Mouse (Mus musculus): ENCODE data around the gene Slc30a3. TPM values are rescaled to one million over a fixed set of nuclear protein-coding genes. Genes with fewer than 3 reads are reported as not detected.

Slc30a3 gene
- 10 to 100 TPM; 65.2 to 81.6 (median 76.8) TPM for total RNA-seq (2022)

DNA sequence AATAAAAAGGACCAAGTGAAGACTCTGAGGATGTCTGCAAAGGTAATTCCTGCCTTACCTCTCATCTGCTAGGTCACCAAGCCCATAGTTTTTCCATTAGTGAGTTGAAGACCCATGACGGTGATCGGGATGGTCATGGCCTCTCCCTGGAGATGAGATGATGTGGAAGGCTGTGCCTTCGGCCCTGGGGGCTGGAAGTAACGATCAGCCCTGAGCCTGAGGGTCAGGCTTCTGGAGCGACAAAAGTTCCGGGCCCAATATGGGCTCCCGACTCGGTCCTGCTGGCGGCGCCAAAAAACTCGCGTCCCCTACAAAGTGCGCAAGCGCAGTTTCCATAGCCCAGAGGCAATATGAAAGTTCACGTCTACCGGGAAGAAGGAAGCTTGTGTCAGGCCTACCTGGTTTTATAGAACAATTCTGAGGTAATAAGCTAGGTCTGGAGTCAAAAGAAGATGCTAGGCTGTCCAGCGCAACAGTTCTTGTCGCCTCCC, at the start of gene Slc30a3:
Slc30a3 (minus strand) TSS at position 238 of the 491 bp plus-strand sequence.
- no peak for DNase-seq (ENCODE audit: low spot score in 2 of 2)

DNA sequence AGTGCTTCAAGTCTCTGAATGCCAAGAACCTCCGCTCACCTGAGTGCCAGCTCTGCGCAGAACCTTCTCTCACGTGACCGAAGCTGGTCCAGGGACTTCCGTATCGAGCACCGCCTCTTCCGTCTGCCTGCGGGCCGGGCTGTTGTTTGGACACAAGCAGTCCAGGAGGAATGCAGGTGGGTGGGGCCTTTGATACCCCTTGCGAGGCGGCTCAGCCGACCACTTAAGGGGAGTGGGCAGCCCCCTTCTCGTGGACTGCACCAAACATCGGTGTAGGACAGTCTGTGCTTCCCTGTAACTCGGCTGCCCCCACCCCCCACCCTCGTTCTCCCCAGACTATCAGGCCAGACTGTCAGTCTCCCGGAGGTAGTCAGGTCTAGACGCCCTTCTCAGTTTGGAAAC, 46.1 kb upstream of the Slc30a3 start, which contains the start of gene Mpv17:
Mpv17 (minus strand) TSS at position 100 of the 402 bp plus-strand sequence.
- DNase-seq (ENCODE audit: low spot score in 2 of 2), result peak; percentile 80 to 84

DNA sequence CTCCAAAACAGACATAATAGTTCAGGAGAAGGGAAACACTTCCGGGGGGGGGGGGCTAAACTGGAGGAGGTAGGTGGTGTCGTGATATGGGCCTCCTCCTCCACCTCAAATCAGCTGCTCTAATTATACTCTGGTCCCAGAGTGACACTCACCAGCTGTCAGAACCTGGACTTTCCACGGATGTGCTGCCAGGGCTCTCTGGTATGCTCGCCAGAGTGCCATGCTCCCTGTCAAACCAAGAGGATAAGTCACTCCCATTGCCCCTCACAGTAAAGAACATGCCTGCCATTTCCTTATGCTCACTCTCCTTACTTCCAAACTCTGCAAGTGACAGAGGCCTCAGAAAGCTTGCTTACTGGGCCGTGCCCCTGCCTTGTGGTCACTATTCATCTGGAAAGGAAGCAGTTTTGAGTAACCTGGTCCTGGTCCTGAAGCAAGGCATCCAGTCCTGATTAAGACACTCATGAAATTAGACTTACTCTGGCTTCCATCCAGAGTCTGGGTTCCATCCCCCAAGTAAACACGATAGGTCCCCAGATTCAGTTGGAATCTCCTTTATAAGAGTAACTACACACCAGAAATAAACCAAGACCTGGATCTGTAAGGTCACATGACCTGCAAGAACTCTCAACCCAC, 45.6 kb upstream of the Slc30a3 start:
- no peak for DNase-seq (ENCODE audit: low spot score in 2 of 2)

DNA sequence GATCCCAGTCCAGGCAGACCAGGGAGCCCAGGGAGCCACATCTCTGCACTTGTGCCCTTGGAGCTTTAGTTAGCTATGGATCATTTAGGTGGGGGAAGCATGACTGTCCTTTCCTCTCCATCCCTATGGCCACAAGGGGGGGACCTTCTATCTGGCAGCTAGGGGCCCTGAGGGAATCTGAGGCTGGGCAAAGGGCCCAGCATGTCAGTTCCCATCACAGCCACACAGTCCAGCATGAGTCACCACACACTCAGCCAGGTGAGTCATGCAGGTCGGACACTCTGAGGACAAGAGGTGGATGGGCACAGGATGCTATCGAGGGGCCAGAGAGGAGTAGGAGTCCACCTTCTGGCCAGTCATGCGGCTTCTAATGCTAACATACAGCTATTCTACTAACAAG, 43.7 kb upstream of the Slc30a3 start:
- no peak for DNase-seq (ENCODE audit: low spot score in 2 of 2)

DNA sequence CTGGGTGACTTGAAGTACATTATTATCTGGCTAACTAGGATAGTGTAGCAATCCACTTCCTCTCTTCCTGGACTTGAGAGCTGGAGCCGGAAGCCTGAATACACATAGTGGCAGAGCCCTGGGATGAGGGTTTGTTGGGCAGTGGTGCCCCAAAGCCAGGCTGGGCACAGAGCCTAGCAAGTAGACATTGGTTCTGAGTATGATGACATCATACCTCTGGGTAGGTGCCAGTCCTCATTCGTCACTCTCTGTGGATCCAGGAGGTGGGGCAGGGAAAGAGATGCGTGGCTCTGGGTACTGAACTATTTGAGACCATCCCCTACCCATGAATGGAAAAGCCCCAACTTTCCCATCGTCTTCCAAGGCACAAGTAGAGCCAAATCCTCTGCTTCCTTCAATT, 41.7 kb upstream of the Slc30a3 start:
- DNase-seq (ENCODE audit: low spot score in 2 of 2), result no peak

DNA sequence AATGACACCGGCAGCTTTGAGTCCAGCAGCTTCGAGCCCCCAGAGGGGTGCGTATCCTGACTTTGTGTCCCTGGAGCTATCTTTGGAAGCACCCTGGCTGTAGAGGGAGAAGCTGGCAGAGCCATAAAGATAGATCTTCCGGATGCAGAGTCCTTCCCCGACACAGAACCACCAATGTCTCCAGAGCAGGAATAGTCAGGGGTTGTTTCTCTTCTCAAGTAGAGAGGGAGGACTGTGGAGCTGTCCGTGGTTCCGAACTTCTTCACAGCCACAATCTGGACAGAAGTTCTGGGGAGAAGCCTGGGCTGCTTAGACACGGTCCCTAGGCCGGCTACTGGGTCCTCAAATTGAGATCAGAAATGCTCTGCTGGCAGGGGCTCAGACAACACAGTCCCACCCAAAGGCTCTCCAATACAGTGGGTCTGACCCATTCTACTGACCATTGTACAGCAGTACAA, 31.0 kb upstream of the Slc30a3 start:
- DNase-seq (ENCODE audit: low spot score in 2 of 2), result no peak

DNA sequence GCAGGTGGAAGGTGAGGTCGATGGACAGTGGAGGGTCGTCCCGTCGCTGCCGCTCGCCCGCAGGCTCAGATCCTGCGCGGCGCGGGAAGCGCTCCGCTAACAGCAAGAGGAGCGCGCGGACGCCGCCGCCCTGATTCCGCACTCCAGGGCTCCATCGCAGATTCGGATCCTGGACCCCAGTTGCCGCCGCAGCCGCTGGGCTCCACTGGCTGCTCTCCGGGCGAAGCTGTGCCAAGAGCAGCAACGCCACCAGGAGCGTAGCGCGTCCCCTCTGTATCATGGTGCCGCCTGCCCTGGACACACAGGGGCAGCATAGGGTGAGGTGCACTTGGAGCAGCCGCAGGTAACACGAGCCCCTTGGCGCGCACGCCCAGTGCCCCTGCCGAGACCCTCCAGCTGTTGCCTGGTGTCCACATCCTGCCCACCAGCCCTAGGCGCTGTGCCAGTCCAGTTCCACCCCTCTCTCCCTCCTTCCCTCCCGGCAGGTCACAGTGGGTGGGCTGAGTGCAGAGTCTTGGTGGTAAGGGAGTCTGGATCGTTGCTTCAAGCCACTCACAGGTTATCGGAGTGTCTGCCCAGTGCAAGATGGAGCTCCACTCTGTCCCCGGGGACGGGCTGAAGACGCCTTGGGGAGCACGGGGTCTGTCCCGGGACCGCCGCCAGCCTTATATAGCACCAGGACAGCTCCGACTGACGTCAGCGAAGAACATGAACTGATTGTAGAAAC, 30.4 kb upstream of the Slc30a3 start, which contains the start of gene Ucn:
Ucn (minus strand) TSS at position 589 of the 727 bp plus-strand sequence.
- no peak for DNase-seq (ENCODE audit: low spot score in 2 of 2)

DNA sequence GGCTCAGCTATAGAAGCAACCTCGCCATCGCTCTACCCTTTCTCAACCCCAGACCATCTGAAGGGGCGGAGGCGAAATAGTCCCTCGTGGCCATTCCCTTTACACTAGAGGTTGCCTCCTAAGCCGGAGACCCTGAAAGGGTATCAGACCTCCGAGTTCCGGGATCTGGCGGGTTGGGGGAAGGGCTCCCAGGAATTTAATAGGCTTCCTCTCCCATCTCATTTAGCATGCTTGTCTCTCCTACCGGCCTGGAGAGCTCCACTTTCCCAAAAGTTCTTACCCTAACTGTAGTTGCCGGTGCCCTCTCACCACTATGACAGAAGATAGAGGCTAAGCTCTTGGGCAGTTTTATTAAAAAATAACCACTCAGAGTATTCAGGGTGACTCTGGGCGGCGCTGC, 29.6 kb upstream of the Slc30a3 start:
- DNase-seq (ENCODE audit: low spot score in 2 of 2), result no peak

DNA sequence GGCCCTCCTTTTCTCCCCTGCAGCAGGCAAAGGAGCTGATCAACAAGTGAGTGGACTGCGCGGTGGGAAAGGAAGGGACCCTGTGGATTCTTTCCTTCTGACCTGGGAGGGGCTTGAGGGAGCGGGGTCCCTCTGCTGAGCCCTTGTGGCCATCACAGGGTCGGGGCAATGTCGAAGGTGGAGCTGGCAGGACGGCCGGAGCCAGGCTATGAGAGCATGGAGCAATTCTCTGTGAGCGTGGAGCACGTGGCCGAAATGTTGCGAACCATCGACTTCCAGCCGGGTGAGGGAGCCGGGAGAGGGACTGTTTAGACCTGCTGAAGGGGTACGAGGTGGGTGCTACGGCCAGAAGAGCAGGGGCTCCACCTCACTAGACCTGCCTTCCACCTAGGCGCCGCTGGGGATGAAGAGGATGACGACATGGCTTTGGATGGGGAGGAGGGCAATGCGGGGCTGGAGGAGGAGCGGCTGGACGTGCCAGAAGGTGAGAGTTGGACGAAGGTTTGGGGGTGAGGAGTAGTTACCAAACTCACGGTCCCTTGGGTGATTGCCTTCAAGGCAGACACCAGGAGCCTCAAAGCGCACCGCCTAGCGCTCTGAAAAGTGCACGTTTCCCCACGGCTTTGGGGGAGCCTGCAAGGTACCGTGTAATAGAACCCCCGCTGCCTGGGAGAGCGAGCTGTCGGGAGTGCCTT, 28.8 kb upstream of the Slc30a3 start:
- no peak for DNase-seq (ENCODE audit: low spot score in 2 of 2)

DNA sequence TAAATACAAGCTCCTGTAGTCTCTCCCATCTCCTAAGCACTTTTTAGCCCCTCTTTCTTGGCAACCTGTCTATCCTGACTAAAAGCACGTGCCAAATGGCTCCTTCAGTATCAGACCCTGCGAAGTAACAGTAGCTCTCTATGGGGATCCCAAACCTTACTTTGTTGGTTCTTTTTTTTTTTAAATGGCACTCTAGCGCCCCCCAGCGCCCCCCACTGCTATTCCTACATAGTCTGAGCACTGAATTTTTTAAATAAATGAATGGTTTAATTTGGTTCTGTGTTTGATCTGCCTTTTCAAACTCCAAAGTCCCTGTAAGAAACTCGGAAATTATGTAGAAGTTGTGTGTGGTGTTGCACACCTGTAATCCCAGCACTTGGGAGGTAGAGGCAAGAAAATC, 18.0 kb upstream of the Slc30a3 start:
- no peak for DNase-seq (ENCODE audit: low spot score in 2 of 2)

DNA sequence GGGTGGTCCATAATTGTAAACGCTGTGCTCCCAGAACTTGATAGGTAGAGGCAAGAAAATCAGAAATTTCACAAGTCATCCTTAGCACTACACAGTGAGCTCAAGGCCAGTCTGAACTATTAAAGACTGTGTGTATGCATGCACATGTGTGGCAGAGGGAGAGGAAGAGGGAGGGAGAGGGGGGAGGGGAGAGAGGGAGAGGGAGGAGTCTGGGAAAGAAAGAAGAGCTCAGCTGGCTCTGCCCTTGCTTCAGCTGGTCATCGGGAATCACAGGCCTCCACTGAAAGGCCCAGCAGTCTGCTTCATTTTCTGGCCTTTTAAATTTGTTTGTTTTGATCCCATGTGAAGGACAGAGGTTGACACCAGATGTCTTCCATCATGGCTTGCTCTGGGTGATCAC, 15.4 kb upstream of the Slc30a3 start:
- no peak for DNase-seq (ENCODE audit: low spot score in 2 of 2)

DNA sequence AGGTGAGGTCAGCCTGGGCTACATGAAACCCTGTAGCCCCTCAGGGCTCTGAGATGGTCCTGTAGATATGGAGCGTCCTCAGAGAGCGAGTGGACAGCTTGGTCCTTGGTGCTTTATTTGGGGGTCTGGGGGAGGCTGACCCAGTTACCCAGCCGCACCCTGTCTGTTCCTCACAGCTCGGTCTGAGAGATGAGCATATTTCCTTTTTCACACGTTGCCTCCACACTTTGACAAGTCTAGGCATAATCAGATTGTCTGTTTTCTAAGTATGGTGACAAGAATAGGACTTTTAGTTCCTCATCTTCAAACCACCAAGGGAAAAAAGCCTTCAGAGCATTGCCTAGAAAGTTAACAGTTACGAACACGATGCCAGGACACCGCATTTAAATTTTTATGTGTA, 13.1 kb upstream of the Slc30a3 start:
- DNase-seq (ENCODE audit: low spot score in 2 of 2), result no peak

DNA sequence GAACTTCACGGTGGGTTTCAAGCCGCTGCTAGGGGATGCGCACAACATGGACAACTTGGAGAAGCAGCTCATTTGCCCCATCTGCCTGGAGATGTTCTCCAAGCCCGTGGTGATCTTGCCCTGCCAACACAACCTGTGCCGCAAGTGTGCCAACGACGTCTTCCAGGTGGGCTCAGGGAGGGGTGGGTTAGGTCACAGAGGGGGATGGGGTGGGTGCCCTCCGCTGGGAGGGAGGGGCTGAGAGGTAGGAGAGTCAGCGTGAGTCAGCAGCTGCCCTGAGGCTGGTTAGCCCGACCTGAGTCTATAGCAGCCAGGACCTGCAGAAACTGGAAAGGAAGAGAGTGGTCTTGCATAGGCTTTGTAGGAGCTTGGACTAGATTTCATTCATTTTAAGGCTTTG, 8.9 kb upstream of the Slc30a3 start:
- no peak for DNase-seq (ENCODE audit: low spot score in 2 of 2)

DNA sequence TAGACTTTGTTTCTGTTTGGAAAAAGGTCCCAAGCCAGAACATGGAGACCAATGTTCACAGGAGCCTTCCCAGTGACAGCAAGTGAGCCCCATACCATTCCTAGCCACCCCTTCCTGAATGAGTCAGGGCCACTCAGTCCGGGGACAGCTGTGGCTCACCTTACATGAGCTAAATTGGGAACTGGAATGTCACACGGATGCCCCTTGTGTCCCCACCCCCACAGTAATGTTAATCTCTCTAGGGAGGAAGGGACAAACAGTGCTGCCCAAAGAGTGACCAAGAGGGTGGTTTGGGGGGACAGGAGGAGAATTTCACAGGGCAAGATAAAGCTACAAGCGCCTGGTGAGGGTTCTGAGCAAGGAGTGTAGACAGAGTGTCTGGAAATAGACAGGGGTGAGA, 8.3 kb upstream of the Slc30a3 start, which contains the start of gene Trim54:
Trim54 (plus strand) TSS at position 359 of the 400 bp plus-strand sequence.
- no peak for DNase-seq (ENCODE audit: low spot score in 2 of 2)

DNA sequence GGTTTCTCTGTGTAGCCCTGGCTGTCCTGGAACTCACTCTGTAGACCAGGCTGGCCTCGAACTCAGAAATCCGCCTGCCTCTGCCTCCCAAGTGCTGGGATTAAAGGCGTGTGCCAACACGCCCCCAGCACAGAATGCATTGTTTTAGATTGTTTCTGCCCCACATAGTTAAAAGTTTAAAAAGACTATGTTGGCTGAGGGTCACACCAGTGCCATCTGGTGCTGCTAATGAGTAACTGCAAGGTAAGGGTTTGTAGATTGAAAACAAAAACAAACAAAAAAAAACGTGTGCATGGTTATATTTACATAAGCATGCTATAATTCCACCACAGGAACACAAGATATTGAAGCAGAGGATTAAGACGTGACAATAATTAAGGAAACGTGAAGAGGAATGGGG, 2.7 kb upstream of the Slc30a3 start:
- no peak for DNase-seq (ENCODE audit: low spot score in 2 of 2)

DNA sequence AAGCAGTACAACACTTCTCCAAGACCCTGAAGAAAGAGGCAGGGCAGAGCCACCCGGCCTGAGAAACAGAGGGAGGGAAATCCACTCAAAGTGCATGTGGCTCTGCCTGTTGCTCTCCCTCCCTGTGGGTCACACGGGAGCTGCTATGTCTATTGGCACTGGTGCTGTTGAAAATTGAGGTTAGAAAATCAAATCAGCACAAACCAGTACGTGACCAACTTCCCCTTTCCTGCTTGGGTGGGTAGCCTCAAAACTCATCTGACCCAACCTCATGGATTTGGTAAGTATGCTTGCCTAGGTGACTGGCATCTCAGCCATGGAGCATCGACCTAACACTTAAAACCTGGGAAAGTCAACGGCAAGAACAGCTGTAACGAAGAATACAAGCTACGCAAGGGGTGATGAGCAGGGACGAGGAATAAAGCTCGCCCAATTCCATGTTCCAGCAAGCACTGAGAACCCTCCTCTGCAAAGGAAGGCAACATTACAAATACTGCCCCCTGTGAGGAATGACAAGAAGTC, 2.2 kb downstream of the Slc30a3 start, which contains the start of gene Dnajc5g:
Dnajc5g (plus strand) TSS at position 472 of the 522 bp plus-strand sequence.
- DNase-seq (ENCODE audit: low spot score in 2 of 2), result no peak

DNA sequence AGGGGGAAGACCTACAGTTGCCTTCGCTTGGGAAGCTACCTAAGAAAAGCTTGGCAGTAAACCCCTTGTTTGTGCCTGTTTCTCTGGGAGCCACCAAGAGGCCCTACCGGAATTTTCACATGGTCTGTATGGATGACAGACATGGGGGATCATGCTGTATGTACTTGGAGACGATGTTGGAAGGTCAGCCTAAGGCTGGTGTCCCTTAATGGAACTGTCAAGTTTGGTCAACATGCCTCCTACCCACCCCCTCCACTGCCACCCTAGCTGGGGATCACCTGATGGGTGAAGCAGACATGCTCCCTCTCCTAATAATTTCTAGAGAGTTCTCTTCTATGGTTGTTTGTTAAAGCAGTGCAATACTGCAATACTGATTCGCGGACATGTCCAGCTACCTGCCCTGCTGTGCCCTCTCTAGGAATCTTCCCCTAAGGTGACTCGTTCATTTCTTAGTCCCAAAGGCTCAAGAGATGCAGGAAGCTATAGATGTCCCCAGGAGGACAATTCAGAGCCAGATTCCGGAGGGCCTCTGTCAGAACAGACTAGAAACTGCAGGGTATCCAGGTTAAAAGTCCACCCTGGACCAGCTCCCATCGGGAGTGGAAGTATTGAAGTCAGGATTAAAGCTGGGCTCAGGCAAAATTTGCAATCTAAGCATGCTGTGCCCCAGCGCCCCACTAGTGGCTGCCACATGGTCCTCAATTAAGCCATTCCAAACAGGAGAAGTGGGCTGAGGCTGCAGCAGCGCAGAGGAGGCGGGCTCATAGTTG, 12.1 kb downstream of the Slc30a3 start:
- DNase-seq (ENCODE audit: low spot score in 2 of 2), result no peak

DNA sequence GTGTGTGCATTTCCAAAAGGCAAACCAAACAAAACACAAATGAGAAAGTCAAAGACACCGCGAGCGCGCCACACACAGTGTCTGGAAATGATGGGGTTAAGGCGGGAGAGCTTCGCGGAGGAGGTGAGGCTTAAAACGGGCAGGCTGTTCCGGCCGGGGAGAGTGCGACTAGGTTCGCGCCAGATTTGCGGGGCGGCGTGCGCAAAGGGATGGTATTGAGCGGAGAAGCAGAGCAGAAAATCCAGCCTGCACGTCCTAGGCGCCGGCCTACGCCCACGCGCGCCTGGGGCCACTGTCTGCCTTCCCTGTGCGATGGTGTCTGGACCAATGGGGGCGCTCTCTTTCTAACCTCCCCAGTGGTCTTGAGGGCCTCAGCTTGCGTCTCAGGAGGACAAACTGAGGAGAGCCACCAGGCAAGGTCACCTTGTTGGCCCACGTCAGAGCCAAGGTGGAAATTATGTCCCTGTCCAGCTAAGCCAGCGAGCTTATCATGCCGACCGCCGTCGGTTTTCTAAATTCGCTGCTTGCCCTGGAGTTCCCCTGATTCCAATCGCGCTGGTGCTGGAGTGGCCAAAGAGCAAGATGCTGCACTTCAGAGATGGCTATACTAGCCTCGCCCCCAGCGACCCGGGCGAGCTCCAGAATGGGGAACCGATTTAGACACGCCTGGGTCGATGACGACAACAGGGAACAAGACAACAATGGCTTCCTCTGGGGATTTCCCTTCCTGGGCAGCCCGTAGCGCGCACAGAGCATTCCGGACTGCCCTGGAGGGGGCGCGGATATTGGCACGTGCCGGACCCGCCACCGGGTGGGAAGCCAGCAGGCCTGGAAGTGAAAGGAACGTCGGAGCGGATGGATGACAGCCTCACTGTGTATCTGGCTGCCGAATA, 13.0 kb downstream of the Slc30a3 start:
- no peak for DNase-seq (ENCODE audit: low spot score in 2 of 2)

DNA sequence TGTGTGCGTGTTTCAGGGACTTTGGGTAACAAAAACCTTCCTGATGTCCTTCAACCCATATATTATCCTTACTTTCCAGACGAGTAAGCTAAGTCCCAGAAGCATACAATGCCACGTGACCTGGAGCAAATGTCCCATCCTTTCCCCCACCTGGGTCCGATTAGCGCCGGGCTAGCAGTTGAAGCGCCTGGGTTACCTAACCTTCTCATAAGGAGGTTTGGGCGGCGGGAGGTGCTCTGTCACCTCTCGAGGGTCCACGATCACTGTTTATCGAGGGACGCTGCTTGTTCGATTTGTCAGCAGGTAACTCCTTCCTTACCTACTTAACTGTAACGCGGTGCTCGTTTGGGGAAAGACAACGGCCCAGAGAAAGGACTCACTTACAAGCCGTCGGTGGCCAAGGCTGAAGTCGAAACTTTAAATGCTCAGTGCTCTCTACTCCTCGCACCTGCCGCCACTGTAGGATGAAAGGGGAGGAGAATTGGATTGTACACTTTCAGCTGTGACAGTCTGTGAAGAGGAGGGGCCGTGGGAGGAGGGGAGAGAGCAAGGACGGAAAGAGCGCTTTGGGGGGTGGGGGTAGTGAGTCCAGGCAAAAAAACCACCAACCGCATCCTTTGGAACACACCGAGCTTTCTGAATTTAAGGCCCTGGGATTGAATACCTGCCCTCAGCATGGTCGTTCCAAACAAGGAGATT, 13.8 kb downstream of the Slc30a3 start:
- no peak for DNase-seq (ENCODE audit: low spot score in 2 of 2)
